Mouse (Mus musculus) heart, postnatal 0 days (tissue): ENCODE results near the gene Bpifa2. TPM values are rescaled to one million over a fixed set of nuclear protein-coding genes. Genes with fewer than 3 reads are reported as not detected.
"Not testable (repeated sequence)": the region's sequence is repeated elsewhere in the genome, so short reads cannot be mapped to it uniquely, and the experiment has no call there.

Experiments used
- ATAC-seq: fragments of 200-750 bp; cut with Nextera tagmentation; 2 replicates; pipeline ENCODE4 v1.8.0; 2017; ENCODE audit warnings: low read depth, moderate number of reproducible peaks, moderate library complexity; ENCODE audit not compliant: insufficient read depth
- DNase-seq: peaks from one replicate; pipeline ENCODE4 v3.0.0-alpha.2; 2016; ENCODE audit warnings: low spot score
- H3K27ac ChIP-seq: fragments of 300-500 bp; sonication (generic); 2 replicates; pipeline ENCODE4 v1.5.1; 2014; ENCODE audit warnings: low read depth, mild to moderate bottlenecking
- H3K27me3 ChIP-seq: fragments of 300-500 bp; sonication (generic); 2 replicates; pipeline ENCODE4 v1.6.1; 2014; ENCODE audit warnings: low read length, mixed read lengths; ENCODE audit not compliant: control insufficient read depth, insufficient read depth
- H3K36me3 ChIP-seq: fragments of 300-500 bp; sonication (generic); replicated peaks from 2 replicates; pipeline ENCODE4 v1.6.1; 2014; ENCODE audit warnings: low read length, mixed read lengths; ENCODE audit not compliant: control insufficient read depth, insufficient read depth
- H3K4me1 ChIP-seq: fragments of 300-500 bp; sonication (generic); 2 replicates; pipeline ENCODE4 v1.6.1; 2014; ENCODE audit warnings: antibody characterized with exemption; ENCODE audit not compliant: control insufficient read depth, insufficient read depth
- H3K4me2 ChIP-seq: fragments of 300-500 bp; sonication (generic); 2 replicates; pipeline ENCODE4 v1.6.1; 2014; ENCODE audit warnings: low read depth, mild to moderate bottlenecking, low read length, moderate library complexity
- H3K4me3 ChIP-seq: fragments of 300-500 bp; sonication (generic); 2 replicates; pipeline ENCODE4 v1.5.1; 2014; ENCODE audit warnings: low read depth, low read length
- H3K9ac ChIP-seq: fragments of 300-500 bp; sonication (generic); replicated peaks from 2 replicates; pipeline ENCODE4 v1.6.1; 2014; ENCODE audit warnings: low read depth, low read length, mixed read lengths
- H3K9me3 ChIP-seq: fragments of 300-500 bp; sonication (generic); replicated peaks from 2 replicates; pipeline ENCODE4 v1.6.1; 2016; ENCODE audit warnings: low read length; ENCODE audit not compliant: control insufficient read depth
- CTCF ChIP-seq: IDR thresholded peaks from 2 replicates; pipeline ENCODE4 v1.5.1; 2016; ENCODE audit warnings: antibody characterized with exemption, control low read depth, low read depth
- EP300 ChIP-seq: IDR thresholded peaks from 2 replicates; pipeline ENCODE4 v1.6.1; 2016; ENCODE audit warnings: antibody characterized with exemption, low read depth
- WGBS: fragments of 180-500 bp; shearing (Covaris S2); extraction: QIAGEN DNeasy Blood & Tissue Kit; methylation state at CpG from one replicate; pipeline ENCODE4 v1.1.7; 2014; 5-methylcytosine and 5-hydroxymethylcytosine counted together
- polyA plus RNA-seq: library from polyadenylated mRNA; unstranded; fragments of >200 nt; fragmentation: Nextera tagmentation; extraction: Ambion mirVana; gene quantifications from 2 replicates; pipeline ENCODE4 v1.2.1, GENCODE M21; 2015
- total RNA-seq: library from RNA; depleted of rRNA; stranded (reverse); fragments of >200 nt; gene quantifications from 2 replicates; pipeline ENCODE4 v1.2.3, GENCODE M21; 2014; ENCODE audit warnings: low replicate concordance; rRNA removed

Bpifa2 gene
- total and polyA plus RNA-seq, 2 experiments from 2014 or later = not detected

DNA sequence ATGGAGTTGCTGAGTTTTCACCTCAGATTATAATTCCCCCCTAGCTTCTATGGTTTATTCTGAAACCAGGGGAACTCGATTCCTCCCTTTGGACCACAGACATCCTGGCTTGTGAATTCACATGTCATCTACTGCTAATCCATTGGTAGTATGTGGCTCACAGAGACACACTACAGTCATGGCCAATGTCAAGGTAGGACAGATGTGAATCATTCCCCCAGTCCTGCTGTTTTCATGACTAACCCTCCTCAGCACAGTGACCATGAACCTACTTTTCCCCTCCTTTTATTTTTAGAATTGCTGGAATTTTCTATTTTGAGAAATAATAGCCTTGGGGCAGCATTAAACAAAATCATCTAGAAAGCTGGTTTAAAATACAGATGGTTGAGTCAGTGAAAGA is 684 bp upstream of the Bpifa2 start:
- no peak overlapping the region for H3K4me2 ChIP-seq
- no peak overlapping the region for H3K9ac ChIP-seq
- H3K36me3 ChIP-seq = no peaks in the 10 kb centered on the region
- no peaks in the 10 kb centered on the region for H3K27me3 ChIP-seq
- no peak overlapping the region for H3K27ac ChIP-seq
- no peak for DNase-seq
- ATAC-seq = no peak
- H3K4me1 ChIP-seq = no peaks in the 10 kb centered on the region
- H3K9me3 ChIP-seq = no peaks in the 10 kb centered on the region
- 64% methylated on average over 1 of the region's 1 CpGs for WGBS
- TF ChIP-seq CTCF (no peak), EP300 (no peak)
- H3K4me3 ChIP-seq = no peak overlapping the region

DNA sequence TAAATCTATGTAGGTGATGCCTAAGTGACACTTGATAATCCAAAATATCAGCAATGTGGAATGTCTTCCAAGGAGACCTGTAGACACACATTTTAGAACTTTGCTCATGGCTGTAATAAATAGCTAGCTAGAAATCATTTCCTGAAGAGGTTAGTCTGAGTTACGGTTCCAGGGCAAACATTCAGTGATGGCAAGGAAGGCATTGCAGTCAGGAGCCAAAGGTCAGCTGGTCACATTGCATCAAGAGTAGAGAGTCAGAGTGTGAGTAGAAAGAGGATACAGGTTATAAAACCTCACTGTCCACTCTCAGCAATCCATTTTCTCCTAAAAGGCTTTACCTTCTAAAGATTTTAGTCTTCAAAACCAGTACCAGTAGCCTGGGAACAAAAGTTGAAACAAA is 9.9 kb downstream of the Bpifa2 start:
- WGBS = 80% methylated on average over 1 of the region's 1 CpGs
- no peak for TF ChIP-seq EP300
- Histone ChIP-seq H3K36me3 (no peaks in the 10 kb centered on the region), H3K4me3 (no peak overlapping the region), H3K27me3 (no peaks in the 10 kb centered on the region), H3K9ac (no peak overlapping the region), H3K4me1 (no peaks in the 10 kb centered on the region), H3K27ac (no peak overlapping the region), H3K4me2 (no peak overlapping the region), H3K9me3 (no peaks in the 10 kb centered on the region)
- DNase-seq (no peak), ATAC-seq (no peak)

DNA sequence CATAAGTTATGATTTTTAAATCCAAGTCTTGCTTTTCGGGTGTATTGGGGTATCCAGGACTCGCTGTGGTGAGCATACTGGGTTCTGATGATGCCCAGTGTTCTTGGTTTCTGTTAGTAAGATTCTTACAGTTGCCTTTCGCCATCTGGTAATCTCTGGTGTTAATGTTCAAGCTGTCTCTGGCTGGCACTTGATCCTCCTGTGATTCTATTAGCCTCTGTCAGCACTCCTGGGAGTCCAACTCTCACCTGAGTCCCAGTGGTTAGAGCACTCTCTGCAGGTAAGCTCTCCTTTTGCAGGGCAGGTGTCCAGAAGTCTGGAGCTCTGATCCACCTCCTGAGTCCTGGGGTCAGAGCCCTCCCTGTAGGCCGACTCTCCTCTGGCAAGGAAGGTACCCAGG is 16.6 kb downstream of the Bpifa2 start:
- not testable (repeated sequence) for H3K27ac ChIP-seq, ATAC-seq, H3K4me3 ChIP-seq, H3K9ac ChIP-seq, H3K36me3 ChIP-seq, DNase-seq, H3K4me2 ChIP-seq, H3K9me3 ChIP-seq, H3K4me1 ChIP-seq, H3K27me3 ChIP-seq
- WGBS = 73% methylated on average over 4 of the region's 4 CpGs

DNA sequence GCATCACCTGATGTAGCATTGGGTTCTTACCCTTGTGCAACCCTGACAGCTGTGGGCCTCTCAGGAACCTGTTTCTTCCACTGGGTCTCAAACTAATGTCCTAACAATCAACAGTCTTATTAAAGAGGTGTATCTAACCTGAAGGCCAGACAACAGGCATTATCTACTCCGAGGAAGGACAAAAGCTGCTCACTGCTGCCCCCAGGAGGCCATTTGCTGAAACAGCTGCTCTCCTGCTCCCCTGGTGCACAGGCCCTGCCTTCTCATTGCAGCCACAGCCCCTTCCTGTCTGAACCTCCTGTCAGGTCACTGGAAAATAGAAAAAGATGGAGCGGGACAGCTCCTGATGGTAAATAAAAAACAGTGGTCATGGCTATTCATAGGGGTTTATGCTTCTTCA is 30.9 kb downstream of the Bpifa2 start:
- no peak overlapping the region for H3K9ac ChIP-seq
- 44% methylated on average over 2 of the region's 2 CpGs for WGBS

DNA sequence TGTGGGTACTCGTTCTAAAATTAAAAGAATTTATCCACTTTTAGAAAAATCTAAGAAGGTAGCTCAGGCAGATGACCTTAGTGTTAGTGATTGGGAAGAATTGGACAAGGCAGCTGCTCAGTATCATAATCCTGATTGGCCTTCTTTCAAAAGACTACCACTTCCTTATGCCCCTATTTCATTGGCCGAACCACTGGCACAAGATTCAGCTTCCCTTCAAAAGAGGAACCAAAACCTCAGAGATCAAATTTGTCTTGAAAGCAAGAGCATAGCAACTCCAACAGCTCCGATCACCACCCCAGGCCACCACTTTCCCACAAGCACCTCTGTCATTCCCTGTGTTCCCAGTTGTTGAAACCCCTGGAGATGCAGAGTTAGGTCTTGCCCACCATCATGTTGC is 36.7 kb downstream of the Bpifa2 start:
- Histone ChIP-seq H3K27ac (no peak overlapping the region), H3K9ac (no peak overlapping the region), H3K9me3 (no peaks in the 10 kb centered on the region), H3K4me3 (no peak overlapping the region), H3K4me1 (no peaks in the 10 kb centered on the region), H3K36me3 (no peaks in the 10 kb centered on the region), H3K27me3 (no peaks in the 10 kb centered on the region), H3K4me2 (no peak overlapping the region)
- no peak for ATAC-seq
- DNase-seq = no peak
- WGBS = 70% methylated on average over 3 of the region's 3 CpGs
- TF ChIP-seq CTCF (no peak), EP300 (no peak)

More for the DNA sequence above, 30.9 kb downstream of the Bpifa2 start:
- H3K36me3 ChIP-seq = no peaks in the 10 kb centered on the region
- H3K4me1 ChIP-seq = no peaks in the 10 kb centered on the region
- no peak overlapping the region for H3K4me3 ChIP-seq
- no peak overlapping the region for H3K4me2 ChIP-seq
- TF ChIP-seq EP300 (no peak), CTCF (peak; percentile 25; the same call in 1 of the 2 replicates)
- ATAC-seq = no peak
- H3K9me3 ChIP-seq = no peaks in the 10 kb centered on the region
- no peak overlapping the region for H3K27ac ChIP-seq
- DNase-seq = no peak
- no peaks in the 10 kb centered on the region for H3K27me3 ChIP-seq

DNA sequence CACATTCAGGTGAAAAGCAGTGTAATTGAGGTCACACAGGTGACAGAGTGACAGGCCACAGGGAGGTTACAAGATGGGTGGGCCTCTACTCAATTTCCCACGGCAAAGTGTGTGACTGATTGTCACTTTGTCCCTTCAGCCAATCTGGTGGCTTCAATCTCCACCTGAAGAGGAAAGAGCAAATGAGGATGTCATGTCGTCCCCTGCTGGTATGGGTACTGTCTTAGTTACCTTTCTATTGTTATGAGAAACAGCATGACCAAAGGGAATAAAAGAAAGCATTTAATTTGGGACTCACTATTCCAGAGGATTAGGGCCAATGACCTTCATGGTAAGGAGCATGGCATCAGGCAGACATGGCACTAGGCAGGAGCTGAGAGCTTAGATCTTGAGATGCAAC is 50.6 kb downstream of the Bpifa2 start:
- no peak for ATAC-seq
- Histone ChIP-seq H3K9me3 (no peaks in the 10 kb centered on the region), H3K36me3 (no peaks in the 10 kb centered on the region), H3K4me1 (no peaks in the 10 kb centered on the region), H3K27ac (no peak overlapping the region), H3K4me3 (no peak overlapping the region), H3K27me3 (no peaks in the 10 kb centered on the region), H3K9ac (no peak overlapping the region), H3K4me2 (no peak overlapping the region)
- no peak for DNase-seq
- WGBS = 44% methylated on average over 2 of the region's 2 CpGs
- TF ChIP-seq EP300 = no peak
- no peak for TF ChIP-seq CTCF

Other genes starting within 250 kb of the Bpifa2 start
- gene Efcab8, start 228.3 kb upstream of the Bpifa2 start, total RNA-seq = not detected in 2 replicates
- gene Efcab8, start 228.3 kb upstream of the Bpifa2 start, polyA plus RNA-seq = 0.05 TPM in 1 of 2 replicates, not detected in the other
- not detected in 2 replicates for gene Sun5, start 137.2 kb upstream of the Bpifa2 start, total RNA-seq
- not detected in 2 replicates for gene Sun5, start 137.2 kb upstream of the Bpifa2 start, polyA plus RNA-seq
- not detected in 2 replicates for gene Bpifb2, start 133.2 kb upstream of the Bpifa2 start, total RNA-seq
- not detected in 2 replicates for gene Bpifb2, start 133.2 kb upstream of the Bpifa2 start, polyA plus RNA-seq
- gene Bpifb6, start 107.9 kb upstream of the Bpifa2 start, total RNA-seq = not detected in 2 replicates
- gene Bpifb6, start 107.9 kb upstream of the Bpifa2 start, polyA plus RNA-seq = not detected in 2 replicates
- gene Bpifb3, start 90.0 kb upstream of the Bpifa2 start, total RNA-seq = not detected in 2 replicates
- not detected in 2 replicates for gene Bpifb3, start 90.0 kb upstream of the Bpifa2 start, polyA plus RNA-seq
- gene Bpifb4, start 70.1 kb upstream of the Bpifa2 start, total RNA-seq = not detected in 2 replicates
- gene Bpifb4, start 70.1 kb upstream of the Bpifa2 start, polyA plus RNA-seq = not detected in 2 replicates
- gene Bpifa6, start 33.3 kb upstream of the Bpifa2 start, total RNA-seq = not detected in 2 replicates
- not detected in 2 replicates for gene Bpifa6, start 33.3 kb upstream of the Bpifa2 start, polyA plus RNA-seq
- gene Bpifa3, start 122.1 kb downstream of the Bpifa2 start, total RNA-seq = not detected in 2 replicates
- not detected in 2 replicates for gene Bpifa3, start 122.1 kb downstream of the Bpifa2 start, polyA plus RNA-seq
- gene Bpifa1, start 134.6 kb downstream of the Bpifa2 start, total RNA-seq = not detected in 2 replicates
- 0.66 TPM in 1 of 2 replicates, not detected in the other for gene Bpifa1, start 134.6 kb downstream of the Bpifa2 start, polyA plus RNA-seq
- not detected in 2 replicates for gene Bpifa5, start 154.3 kb downstream of the Bpifa2 start, total RNA-seq
- not detected in 2 replicates for gene Bpifa5, start 154.3 kb downstream of the Bpifa2 start, polyA plus RNA-seq
- gene Bpifb1, start 182.6 kb downstream of the Bpifa2 start, total RNA-seq = 5.8 TPM in 1 of 2 replicates, not detected in the other
- 0.38 and 1.1 TPM in 2 replicates for gene Bpifb1, start 182.6 kb downstream of the Bpifa2 start, polyA plus RNA-seq
- 1.2 TPM in 1 of 2 replicates, not detected in the other for gene Bpifb5, start 215.5 kb downstream of the Bpifa2 start, total RNA-seq
- gene Bpifb5, start 215.5 kb downstream of the Bpifa2 start, polyA plus RNA-seq = 0.18 and 0.37 TPM in 2 replicates
- gene Bpifb9a, start 249.6 kb downstream of the Bpifa2 start, total RNA-seq = not detected in 2 replicates
- gene Bpifb9a, start 249.6 kb downstream of the Bpifa2 start, polyA plus RNA-seq = not detected in 2 replicates